Mouse (Mus musculus): ENCODE data around the gene Six3. TPM values are rescaled to one million over a fixed set of nuclear protein-coding genes. Genes with fewer than 3 reads are reported as not detected.
A peak's percentile ranks its signal among the peaks of the same experiment; 100 is the strongest.

The Six3 gene
- polyA plus RNA-seq, 1 experiment, result not detected

DNA sequence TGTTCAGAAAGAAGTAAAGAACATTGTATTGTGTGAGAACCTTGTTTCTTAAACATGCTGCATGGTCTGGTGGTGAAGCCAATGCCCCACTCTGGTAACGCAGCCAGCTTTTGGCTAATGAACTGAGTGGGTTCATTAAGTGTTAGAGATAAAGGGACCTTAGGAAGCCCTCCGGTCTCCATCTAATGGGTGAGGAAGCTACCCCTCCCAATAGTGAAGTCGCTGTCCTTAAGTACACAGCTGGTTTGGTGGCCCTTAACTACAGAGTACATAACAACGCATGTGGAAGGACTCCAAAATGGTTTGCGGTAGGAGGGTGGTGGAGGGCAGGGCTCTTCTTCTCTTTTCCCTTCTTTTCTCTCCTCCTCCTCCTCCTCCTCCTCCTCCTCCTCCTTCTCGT, 24.5 kb downstream of the Six3 start:
- Histone ChIP-seq H3K9me3 (replicated peaks; ENCODE audit: control insufficient read depth, insufficient read depth, low read length, poor library complexity, severe bottlenecking) (no peaks in the 10 kb centered on the region), H3K4me3 (ENCODE audit: low read depth, low read length) (no peak overlapping the region), H3K27ac (ENCODE audit: insufficient read depth, low read length) (no peak overlapping the region), H3K27me3 (ENCODE audit: control insufficient read depth, insufficient read depth, low read length, poor library complexity, severe bottlenecking) (peaks cover 7% of the 10 kb centered on the region; the same call in 1 of the 2 replicates), H3K9ac (ENCODE audit: low read depth, poor library complexity, severe bottlenecking) (no peak overlapping the region), H3K36me3 (ENCODE audit: control insufficient read depth, insufficient read depth, low read length, poor library complexity, severe bottlenecking) (no peaks in the 10 kb centered on the region), H3K4me1 (ENCODE audit: control insufficient read depth, insufficient read depth, low read length) (no peaks in the 10 kb centered on the region)
- TF ChIP-seq CTCF (IDR thresholded peaks at IDR 0.05; ENCODE audit: low read depth, low read length), result no peak
- TF ChIP-seq EP300 (IDR thresholded peaks at IDR 0.05; ENCODE audit: insufficient read depth, low read depth, low read length), result no peak
- TF ChIP-seq POLR2A (IDR thresholded peaks at IDR 0.05; ENCODE audit: insufficient read depth, low read length), result no peak

DNA sequence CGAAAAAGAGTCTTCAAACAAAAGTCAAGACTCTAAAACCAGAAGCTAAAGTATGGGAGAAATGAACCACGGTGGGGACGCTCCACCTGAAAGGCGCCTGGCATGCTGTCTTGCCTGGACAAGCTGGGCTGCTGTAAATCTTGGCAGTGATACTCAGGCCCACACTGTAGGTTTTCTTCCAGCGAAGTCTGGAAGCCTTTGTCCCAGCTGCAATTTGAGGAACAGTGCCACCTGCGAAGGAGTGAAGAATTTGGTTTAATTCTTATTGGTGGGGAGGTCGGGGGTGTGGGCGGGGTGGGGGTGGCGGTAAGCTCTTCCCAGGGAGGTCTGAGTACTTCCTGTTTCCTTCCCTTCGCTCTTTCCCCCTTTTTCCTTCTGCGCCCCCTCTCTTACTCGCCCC, 31.9 kb downstream of the Six3 start:
- Histone ChIP-seq H3K27me3 (ENCODE audit: control insufficient read depth, insufficient read depth, low read length, poor library complexity, severe bottlenecking) (peaks cover 5% of the 10 kb centered on the region; the same call in 1 of the 2 replicates), H3K4me1 (ENCODE audit: control insufficient read depth, insufficient read depth, low read length) (no peaks in the 10 kb centered on the region), H3K27ac (ENCODE audit: insufficient read depth, low read length) (no peak overlapping the region)

GRCm38 (mm10) chr17:85645718-85646665, 32.6 kb downstream of the Six3 start:
- 0 out of 2 replicates have a peak, but pooled peaks have one; percentile 38 for TF ChIP-seq EP300 (IDR thresholded peaks at IDR 0.05; ENCODE audit: insufficient read depth, low read depth, low read length)
- peak; percentile 50 for TF ChIP-seq CTCF (IDR thresholded peaks at IDR 0.05; ENCODE audit: low read depth, low read length)
- TF ChIP-seq POLR2A (IDR thresholded peaks at IDR 0.05; ENCODE audit: insufficient read depth, low read length), result no peak
- Histone ChIP-seq H3K9ac (ENCODE audit: low read depth, poor library complexity, severe bottlenecking) (no peak overlapping the region), H3K36me3 (ENCODE audit: control insufficient read depth, insufficient read depth, low read length, poor library complexity, severe bottlenecking) (no peaks in the 10 kb centered on the region), H3K4me1 (ENCODE audit: control insufficient read depth, insufficient read depth, low read length) (no peaks in the 10 kb centered on the region), H3K9me3 (replicated peaks; ENCODE audit: control insufficient read depth, insufficient read depth, low read length, poor library complexity, severe bottlenecking) (no peaks in the 10 kb centered on the region), H3K27me3 (ENCODE audit: control insufficient read depth, insufficient read depth, low read length, poor library complexity, severe bottlenecking) (peaks cover 5% of the 10 kb centered on the region; the same call in 1 of the 2 replicates), H3K27ac (ENCODE audit: insufficient read depth, low read length) (no peak overlapping the region), H3K4me3 (ENCODE audit: low read depth, low read length) (peak overlapping the region; percentile 53)

More for the DNA sequence above, 31.9 kb downstream of the Six3 start:
- TF ChIP-seq EP300 (IDR thresholded peaks at IDR 0.05; ENCODE audit: insufficient read depth, low read depth, low read length), result no peak
- no peaks in the 10 kb centered on the region for H3K36me3 ChIP-seq (ENCODE audit: control insufficient read depth, insufficient read depth, low read length, poor library complexity, severe bottlenecking)
- H3K9ac ChIP-seq (ENCODE audit: low read depth, poor library complexity, severe bottlenecking), result no peak overlapping the region
- peak overlapping the region; percentile 53 for H3K4me3 ChIP-seq (ENCODE audit: low read depth, low read length)
- no peaks in the 10 kb centered on the region for H3K9me3 ChIP-seq (replicated peaks; ENCODE audit: control insufficient read depth, insufficient read depth, low read length, poor library complexity, severe bottlenecking)

GRCm38 (mm10) chr17:85660016-85660415, 46.6 kb downstream of the Six3 start:
- H3K4me3 ChIP-seq (ENCODE audit: low read depth, low read length), result no peak overlapping the region
- TF ChIP-seq CTCF (IDR thresholded peaks at IDR 0.05; ENCODE audit: low read depth, low read length), result no peak
- TF ChIP-seq POLR2A (IDR thresholded peaks at IDR 0.05; ENCODE audit: insufficient read depth, low read length), result no peak
- no peak for TF ChIP-seq EP300 (IDR thresholded peaks at IDR 0.05; ENCODE audit: insufficient read depth, low read depth, low read length)
- no peaks in the 10 kb centered on the region for H3K36me3 ChIP-seq (ENCODE audit: control insufficient read depth, insufficient read depth, low read length, poor library complexity, severe bottlenecking)
- no peaks in the 10 kb centered on the region for H3K4me1 ChIP-seq (ENCODE audit: control insufficient read depth, insufficient read depth, low read length)
- H3K9ac ChIP-seq (ENCODE audit: low read depth, poor library complexity, severe bottlenecking), result no peak overlapping the region
- H3K27me3 ChIP-seq (ENCODE audit: control insufficient read depth, insufficient read depth, low read length, poor library complexity, severe bottlenecking), result no peaks in the 10 kb centered on the region
- H3K9me3 ChIP-seq (replicated peaks; ENCODE audit: control insufficient read depth, insufficient read depth, low read length, poor library complexity, severe bottlenecking), result no peaks in the 10 kb centered on the region
- H3K27ac ChIP-seq (ENCODE audit: insufficient read depth, low read length), result no peak overlapping the region

- no peaks in the 10 kb centered on the region for H3K36me3 ChIP-seq (ENCODE audit: control insufficient read depth, insufficient read depth, low read length, poor library complexity, severe bottlenecking)
- no peak overlapping the region for H3K27ac ChIP-seq (ENCODE audit: insufficient read depth, low read length)
- no peaks in the 10 kb centered on the region for H3K27me3 ChIP-seq (ENCODE audit: control insufficient read depth, insufficient read depth, low read length, poor library complexity, severe bottlenecking)
- no peaks in the 10 kb centered on the region for H3K9me3 ChIP-seq (replicated peaks; ENCODE audit: control insufficient read depth, insufficient read depth, low read length, poor library complexity, severe bottlenecking)
- TF ChIP-seq POLR2A (IDR thresholded peaks at IDR 0.05; ENCODE audit: insufficient read depth, low read length) (no peak), CTCF (IDR thresholded peaks at IDR 0.05; ENCODE audit: low read depth, low read length) (no peak), EP300 (IDR thresholded peaks at IDR 0.05; ENCODE audit: insufficient read depth, low read depth, low read length) (no peak)
- H3K4me1 ChIP-seq (ENCODE audit: control insufficient read depth, insufficient read depth, low read length), result no peaks in the 10 kb centered on the region
- H3K4me3 ChIP-seq (ENCODE audit: low read depth, low read length), result no peak overlapping the region
- H3K9ac ChIP-seq (ENCODE audit: low read depth, poor library complexity, severe bottlenecking), result no peak overlapping the region
These were observed 48.1 kb downstream of the Six3 start for GRCm38 (mm10) chr17:85661521-85661920.

GRCm38 (mm10) chr17:85664202-85664601, 50.8 kb downstream of the Six3 start:
- no peaks in the 10 kb centered on the region for H3K4me1 ChIP-seq (ENCODE audit: control insufficient read depth, insufficient read depth, low read length)

More at GRCm38 (mm10) chr17:85664202-85664601, 50.8 kb downstream of the Six3 start:
- no peak for TF ChIP-seq POLR2A (IDR thresholded peaks at IDR 0.05; ENCODE audit: insufficient read depth, low read length)
- no peak for TF ChIP-seq EP300 (IDR thresholded peaks at IDR 0.05; ENCODE audit: insufficient read depth, low read depth, low read length)
- no peak for TF ChIP-seq CTCF (IDR thresholded peaks at IDR 0.05; ENCODE audit: low read depth, low read length)
- no peak overlapping the region for H3K9ac ChIP-seq (ENCODE audit: low read depth, poor library complexity, severe bottlenecking)
- H3K4me3 ChIP-seq (ENCODE audit: low read depth, low read length), result no peak overlapping the region
- H3K9me3 ChIP-seq (replicated peaks; ENCODE audit: control insufficient read depth, insufficient read depth, low read length, poor library complexity, severe bottlenecking), result no peaks in the 10 kb centered on the region
- no peaks in the 10 kb centered on the region for H3K36me3 ChIP-seq (ENCODE audit: control insufficient read depth, insufficient read depth, low read length, poor library complexity, severe bottlenecking)
- no peak overlapping the region for H3K27ac ChIP-seq (ENCODE audit: insufficient read depth, low read length)
- no peaks in the 10 kb centered on the region for H3K27me3 ChIP-seq (ENCODE audit: control insufficient read depth, insufficient read depth, low read length, poor library complexity, severe bottlenecking)
